Mouse (Mus musculus) gastrocnemius, postnatal 36 days (tissue): ENCODE measurements at regions not wholly inside any gene's neighbourhood (a gene's known extent, or its start where the extent isn't known, plus 50 kb on each side); places are given as distances from the start of the nearest gene placed in this dataset.

ENCODE experiments used
- DNase-seq, 2 experiments: peaks; one replicate each; pipeline ENCODE4 v3.0.0; 2022
- intact Hi-C: fragments of 180-260 bp; cut with DNase I; formaldehyde crosslinking; loops from one replicate; pipeline ENCODE4 v1.15.1; 2025

DNA sequence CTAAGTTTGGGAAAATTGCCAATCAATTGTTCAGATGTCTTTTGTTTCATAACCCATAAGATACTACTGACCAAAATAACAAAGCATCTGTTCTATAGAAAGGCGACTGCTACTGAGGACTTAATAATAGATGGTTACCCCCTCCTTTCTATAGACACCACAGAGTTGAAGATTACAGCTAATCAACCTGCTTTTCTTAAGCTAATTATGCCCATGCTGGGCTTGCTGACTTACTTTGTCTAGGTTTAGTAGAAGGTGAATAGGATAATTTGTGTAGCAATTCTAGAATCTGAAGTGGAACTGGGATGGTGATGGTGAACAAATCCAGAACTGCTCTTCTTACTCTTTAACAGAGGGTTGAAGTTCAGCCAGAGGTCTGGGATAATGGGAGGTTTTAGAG, 53.8 kb upstream of the Tbx18 start:
- no peak for DNase-seq
- intact Hi-C loops = no loop called here

DNA sequence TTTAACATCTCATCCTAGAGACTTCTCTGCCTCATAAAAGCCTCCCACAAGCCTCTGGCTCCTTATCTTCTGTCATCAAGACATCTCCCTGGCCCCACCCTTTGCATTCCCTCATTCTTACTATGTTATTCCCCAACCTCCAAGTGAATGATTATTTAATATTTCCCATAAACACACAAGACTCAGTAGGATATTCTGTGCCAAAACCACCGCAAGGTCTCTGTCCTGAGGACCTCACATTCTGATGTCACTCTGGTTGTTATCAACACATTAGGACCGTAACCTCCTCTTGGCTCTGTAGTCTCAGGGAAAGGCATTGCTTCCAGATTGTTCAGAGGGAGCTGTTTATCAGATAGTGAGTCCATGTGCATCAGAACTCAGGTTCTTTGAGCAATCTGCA, 80.7 kb upstream of the Tbx18 start:
- DNase-seq = no peak
- intact Hi-C loops = no loop called here

DNA sequence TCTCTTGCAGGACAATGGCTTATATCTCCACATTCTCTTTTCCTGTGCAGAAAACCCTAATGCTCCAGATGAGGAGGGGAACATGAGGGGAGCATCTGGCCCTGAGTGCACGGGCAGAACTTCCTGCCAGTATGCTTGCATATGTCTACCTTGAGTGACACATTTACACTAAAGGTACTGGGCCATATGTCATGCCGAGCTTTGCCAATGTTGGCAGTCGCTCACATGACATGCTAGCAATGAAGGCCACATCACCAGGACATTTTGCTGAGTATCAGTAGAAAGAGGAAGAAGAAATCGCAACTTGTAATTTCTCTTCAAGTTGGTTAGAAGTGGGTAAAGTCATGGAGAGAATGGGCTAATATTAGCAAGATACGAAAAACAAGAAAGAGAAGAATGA, 91.2 kb upstream of the Tbx18 start:
- DNase-seq = no peak
- intact Hi-C loops = no loop called here

DNA sequence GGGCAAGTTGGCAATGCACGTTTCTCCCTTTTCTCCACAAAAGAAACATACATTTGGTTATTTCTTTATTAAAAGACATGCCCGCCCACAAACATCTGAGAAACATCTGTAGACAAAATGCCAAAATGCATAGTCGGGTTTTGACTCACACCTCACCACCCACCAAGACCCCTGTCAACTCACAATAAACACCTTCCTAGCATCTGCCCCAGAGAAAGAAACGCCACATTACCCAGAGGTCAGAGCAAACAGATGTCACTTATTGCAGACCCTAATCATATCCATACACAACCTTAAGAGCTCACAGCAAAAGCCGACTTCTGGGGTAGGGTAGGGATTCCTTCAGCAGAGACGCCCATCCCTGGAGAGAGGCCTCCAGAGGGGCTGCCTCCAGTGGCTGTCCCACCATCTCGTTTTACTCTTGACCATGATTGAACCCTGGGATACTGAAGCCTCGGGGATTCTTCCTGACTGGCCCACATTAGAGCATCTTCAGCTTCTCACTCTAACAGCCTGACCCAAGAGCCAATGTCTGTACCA, 93.7 kb upstream of the Tbx18 start:
- no peak for DNase-seq
- intact Hi-C loops = no loop called here

DNA sequence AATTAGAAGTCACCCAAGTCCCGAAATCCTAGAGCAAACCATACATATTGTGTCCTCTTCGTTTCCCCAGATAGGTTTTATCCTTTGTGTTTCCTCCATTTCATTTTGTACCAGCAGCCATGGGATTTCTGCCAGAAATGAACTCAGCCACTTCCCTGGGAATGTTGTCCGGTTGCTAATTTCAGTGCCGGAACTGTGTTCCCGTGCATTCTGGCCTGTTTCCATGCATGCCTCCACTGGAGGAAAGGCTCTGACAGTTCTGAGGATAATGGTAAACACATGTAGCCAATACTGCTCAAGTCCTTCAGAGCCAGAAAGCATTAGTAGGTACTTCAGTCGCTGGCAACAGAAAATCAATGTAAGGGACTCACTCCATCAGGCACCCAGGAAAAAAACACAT, 112.8 kb upstream of the Tbx18 start:
- DNase-seq = peak; percentile 28 to 64
- intact Hi-C loops = no loop called here

DNA sequence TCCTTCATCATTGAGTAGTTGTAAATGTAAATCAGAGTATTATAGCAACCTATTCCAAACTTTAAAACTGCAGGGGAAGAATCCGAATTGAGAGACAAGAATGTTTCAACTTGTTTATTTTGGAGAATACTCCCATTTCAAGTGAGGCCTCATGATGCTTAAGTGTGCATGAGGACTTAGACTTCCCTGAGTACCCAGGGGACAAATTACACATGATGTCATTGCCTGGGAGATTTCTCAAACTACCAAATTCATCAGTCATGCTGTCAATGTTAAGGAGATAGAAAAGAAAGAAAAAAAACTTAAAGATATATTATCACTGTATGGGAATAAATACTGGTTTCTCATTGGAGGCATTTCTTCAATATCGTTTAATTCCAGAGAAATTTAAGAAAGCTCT, 113.4 kb upstream of the Tbx18 start:
- intact Hi-C loops = no loop called here
- no peak for DNase-seq

DNA sequence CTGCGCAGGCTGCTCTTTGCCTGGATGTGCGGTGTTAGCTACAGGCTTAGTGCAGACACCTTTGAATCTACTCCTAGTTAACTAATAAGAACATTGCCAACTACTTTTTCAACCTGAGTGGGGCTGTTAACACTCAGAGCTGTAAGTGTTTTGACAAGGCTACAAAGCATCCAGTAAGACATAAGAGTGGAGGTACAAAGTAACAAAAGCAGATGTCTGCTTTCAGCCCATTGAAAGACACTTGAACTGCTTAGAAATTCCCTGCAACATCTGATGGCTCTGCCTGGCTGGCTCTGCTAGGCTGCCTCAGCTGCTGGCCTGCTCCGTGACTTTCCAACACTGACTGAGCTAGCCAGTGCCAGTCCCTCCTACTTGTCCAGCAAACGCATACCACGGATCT, 117.8 kb upstream of the Tbx18 start:
- no peak for DNase-seq
- intact Hi-C loops = no loop called here

DNA sequence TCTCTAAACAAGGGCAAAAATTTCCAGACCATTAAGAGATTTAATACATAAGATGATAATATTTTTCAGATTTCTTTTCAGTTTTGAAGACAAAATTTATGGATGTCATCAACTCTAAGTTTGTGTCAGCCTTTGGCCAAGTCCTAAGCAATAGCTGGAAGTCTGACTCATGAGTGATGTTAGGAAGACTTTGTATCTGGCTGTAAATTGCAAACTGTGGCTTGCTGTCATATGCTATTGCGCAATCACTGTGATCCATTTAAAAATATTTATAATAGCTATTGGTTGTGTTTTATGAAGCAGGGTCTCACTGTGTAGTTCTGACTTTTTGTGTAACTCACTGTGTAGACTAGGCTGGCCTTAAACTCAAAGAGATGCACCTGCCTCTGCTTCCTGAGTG, 119.1 kb upstream of the Tbx18 start:
- DNase-seq = no peak
- intact Hi-C loops = no loop called here

DNA sequence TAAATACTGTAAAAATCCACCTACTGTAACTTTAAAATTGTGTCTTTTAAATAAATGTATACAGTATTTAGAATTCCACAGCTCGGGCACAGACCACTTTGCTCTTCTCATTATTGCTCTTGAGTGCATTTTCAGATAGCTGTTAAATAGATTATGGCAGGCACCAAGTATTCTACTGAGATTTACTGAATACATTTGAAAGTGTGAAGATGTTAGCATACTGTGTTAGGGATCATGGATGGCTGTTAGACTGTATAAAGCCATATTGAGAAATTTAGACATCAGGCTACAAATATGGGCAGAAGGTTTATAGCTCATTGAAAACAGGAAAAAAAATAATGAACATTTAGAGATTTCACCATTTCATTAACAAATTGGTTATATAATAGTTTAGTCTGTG, 130.5 kb upstream of the Tbx18 start:
- DNase-seq = no peak
- intact Hi-C loops = no loop called here

DNA sequence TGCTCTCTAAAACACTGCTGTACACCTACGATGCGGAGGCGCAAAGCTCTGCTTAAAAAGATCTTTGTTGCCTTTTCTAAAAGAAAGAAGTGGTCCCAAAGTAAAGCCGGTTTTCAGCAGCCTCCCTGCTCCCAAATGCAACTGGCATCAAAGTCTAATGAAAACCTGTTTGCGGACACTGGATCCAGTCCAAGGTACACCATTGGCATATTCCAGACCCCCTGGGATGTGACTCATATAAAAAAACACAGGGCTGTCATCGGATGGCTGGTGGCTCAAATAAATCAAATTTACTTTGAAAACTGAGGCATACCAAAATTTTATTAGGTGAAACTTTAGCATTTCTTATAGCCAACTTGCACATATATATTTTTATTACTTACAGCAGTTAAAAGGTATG, 134.2 kb upstream of the Tbx18 start:
- intact Hi-C loops = no loop called here

DNA sequence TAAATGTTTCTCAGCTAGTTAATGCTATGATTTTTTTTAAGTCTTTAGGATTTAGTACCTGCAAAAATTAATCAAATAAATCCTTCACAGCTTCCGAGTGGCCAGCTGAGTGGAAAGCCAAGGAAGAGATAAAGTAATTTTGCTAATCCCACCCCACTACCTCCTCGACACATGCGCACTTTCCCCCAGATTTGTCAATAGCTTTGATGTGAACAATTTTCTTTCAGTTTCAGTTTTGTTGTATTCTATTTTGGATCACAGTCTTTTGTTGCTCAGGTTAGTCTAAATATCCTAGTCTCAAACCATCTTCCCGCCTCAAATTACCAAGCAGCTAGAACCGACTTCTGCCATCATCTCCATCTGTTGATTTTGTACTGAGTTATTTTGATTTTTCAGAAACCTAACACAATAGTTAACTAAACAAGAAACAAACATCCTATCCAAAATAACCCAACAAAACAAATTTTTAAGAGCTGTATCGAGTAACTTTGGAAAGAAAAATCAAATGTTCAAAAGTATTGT, 141.4 kb upstream of the Tbx18 start:
- intact Hi-C loops = no loop called here
- no peak for DNase-seq

More for the DNA sequence above, 134.2 kb upstream of the Tbx18 start:
- DNase-seq = no peak

DNA sequence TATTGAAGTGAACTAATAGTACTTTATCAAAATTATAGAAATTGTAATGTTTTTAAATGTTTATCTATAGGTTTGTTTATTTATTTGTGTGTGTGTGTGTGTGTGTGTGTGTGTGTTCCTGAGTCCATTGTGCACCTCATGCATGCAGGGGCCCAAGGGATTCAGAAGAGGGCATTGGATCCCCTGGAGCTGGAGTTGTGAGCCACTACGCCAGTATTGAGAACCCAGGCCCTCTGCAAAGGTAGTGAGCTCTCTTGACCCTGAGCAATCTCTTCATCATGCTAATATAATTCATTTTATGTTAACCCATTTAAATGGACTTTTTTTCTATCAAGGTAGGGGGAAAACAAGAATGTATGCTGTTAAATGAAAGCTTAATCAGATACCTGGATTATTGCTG, 151.5 kb upstream of the Tbx18 start:
- intact Hi-C loops = no loop called here

DNA sequence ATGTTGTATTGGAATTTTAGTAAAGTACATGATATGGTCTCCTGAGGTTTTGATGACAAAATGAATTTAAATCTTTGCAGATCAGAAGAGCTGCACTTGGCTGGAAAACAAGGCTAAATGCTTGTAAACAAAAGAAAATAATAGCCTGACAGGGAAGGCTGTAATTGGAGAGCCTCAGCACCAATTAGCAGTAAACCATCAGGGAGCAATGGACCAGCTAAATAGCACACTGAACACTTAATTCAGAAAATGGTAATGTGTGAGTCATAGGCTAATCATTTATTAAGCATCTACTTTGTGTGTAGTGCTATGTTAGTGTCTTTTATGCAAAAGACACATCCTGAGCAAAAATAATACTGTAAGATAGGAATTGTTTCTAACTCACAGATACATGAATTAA, 152.0 kb upstream of the Tbx18 start:
- intact Hi-C loops = no loop called here
- DNase-seq = no peak

More for the DNA sequence above, 151.5 kb upstream of the Tbx18 start:
- no peak for DNase-seq

DNA sequence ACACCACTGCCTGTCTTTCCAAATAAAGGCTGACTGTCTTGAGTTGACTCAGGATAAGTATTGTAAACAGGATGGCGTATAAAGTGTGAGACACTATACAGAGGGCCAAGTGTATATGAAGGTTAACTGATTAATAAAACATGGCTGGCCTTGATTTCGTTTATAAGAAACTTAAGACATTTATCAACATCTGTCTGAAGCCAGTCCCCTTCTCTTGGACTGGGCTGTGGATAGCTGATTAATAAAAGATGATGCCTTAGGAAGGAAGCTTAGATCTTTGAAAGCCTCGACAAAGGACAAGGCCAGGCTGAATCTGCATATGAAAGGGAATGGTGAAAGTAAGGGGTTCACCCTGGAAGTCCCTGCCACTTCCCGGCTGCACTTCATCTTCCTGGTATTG, 163.0 kb upstream of the Tbx18 start:
- intact Hi-C loops = no loop called here

DNA sequence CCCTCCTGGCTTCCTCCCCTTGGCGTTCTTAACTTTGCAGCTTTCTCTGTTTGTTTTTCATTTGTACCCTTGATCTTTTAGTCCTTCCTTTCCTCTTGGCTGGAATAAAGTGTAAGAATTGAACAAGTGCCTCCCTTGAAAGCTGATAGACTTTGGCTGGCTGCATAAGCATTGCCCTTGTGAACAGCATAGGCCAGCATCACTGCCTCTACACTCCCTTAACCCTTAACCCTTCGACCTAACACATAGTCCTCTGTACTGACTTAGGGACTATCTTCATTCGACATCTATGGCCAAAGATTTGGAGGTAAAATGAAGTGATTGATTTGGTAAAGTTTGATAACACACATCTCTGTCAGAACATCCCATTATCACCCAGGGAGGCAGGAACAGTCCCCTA, 163.5 kb upstream of the Tbx18 start:
- no peak for DNase-seq
- intact Hi-C loops = no loop called here

More for the DNA sequence above, 163.0 kb upstream of the Tbx18 start:
- DNase-seq = no peak

DNA sequence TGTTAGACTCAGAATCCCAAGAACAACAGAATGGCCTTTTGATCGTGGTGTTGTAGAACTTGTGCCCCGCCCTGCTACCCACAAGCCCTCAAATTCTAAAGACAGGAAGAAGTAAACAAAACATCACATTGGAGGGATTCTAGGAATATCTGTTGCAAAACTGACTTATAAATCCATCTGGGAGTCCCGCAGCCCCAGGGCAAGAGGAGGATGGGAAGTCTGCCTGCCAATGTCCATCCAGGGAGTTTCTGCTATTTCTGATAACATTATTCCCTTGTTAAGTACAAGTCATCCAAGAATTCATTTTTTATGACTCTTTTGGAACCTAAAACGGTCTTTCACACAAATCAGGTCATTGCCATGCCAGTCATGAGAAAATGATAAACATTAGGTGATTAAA, 164.5 kb upstream of the Tbx18 start:
- no peak for DNase-seq
- intact Hi-C loops = no loop called here

DNA sequence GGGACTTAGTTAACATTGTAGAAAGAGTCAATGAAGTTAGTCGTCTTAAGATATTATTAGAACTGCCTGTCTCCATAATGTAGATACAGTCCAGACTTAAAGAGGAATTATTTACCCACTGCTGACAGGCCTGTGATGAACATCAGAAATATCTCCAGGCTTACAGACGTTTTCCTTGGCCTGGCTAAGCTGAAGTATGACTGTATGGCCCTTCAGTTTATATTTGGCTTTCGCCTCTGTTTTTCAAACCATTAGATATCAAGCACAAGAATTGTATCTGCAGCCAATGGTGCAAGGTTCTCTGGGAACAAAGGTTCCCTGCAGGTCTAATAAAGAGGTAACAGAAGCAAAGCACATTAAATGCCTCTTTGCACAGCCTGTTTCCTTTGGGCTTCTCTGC, 166.3 kb upstream of the Tbx18 start:
- DNase-seq = no peak
- intact Hi-C loops = no loop called here

DNA sequence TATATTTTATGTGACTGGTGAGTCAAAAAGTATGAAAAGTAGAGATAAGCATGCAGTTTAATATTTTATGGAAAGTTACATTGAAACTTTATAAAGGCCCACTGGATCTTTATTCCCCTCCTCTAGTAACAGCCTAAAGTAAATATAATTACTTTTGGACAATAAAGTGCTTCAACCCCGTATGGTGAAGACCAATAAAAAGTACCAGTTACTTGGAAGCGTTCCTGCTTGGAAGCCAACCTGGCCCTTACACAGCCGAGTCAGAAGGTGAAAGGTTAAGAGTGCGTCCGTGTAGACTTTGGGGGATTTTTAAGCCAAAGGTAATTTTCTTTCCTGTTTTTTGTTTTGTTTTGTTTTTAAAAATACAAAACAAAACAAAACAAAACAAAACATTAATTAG, 168.3 kb upstream of the Tbx18 start:
- intact Hi-C loops = no loop called here
- no peak for DNase-seq

DNA sequence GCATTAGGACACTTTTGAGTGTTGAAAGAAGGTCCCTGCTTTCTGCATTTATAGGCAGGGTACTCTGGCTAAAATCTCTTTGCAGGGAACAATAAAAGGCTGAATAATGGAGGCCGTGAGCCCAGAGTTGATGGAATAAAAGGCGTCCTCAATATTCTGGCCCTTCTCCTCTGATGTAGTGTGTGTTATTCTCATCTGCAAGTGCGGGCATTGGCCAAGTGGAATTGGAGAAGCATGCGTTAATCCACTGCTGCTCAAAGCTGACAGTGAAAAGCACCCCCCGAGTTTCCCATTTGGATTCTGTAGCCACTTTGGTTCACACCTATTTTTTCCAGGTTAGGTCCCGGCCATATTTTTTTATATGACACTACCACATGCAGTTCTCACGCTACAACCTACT, 168.7 kb upstream of the Tbx18 start:
- intact Hi-C loops = no loop called here
- no peak for DNase-seq

DNA sequence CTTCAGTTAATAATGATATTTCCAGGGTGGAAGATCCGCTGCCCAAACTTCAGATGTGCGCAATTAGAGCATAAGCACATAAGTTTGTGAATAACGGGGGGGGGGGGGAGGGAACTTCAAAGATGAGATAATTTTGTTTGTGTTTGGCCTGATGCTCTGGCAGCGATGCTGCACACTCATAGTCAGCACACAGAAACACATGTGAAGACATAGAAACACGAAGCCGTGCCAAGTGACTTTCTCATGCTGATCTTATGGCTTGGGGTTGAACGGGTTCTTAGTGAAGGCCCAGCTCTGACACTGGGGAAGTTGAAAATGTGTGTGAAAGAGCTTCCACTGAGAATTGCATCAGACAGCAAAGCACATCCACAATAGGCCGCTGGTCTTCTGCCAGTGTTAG, 190.2 kb upstream of the Tbx18 start:
- intact Hi-C loops = no loop called here
- DNase-seq = no peak

DNA sequence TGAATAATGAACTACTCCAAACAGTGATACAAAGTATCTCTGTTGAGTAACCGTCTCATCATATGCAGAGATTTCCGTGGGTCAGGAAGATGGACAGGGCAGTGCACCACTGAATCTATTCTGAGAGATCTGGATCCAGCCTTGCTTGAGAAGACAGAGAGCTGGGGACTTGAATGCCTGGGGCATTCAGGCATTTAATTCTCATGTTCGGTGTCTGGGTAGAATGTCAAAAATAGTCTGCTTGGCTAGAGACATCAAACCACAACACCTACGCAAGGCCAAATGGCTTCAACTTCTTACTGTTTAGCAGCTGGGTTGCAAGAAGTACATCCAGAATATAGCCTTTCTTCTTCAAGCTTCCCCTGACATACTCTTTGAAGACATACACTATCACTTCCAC, 194.1 kb upstream of the Tbx18 start:
- intact Hi-C loops = no loop called here
- DNase-seq = no peak

DNA sequence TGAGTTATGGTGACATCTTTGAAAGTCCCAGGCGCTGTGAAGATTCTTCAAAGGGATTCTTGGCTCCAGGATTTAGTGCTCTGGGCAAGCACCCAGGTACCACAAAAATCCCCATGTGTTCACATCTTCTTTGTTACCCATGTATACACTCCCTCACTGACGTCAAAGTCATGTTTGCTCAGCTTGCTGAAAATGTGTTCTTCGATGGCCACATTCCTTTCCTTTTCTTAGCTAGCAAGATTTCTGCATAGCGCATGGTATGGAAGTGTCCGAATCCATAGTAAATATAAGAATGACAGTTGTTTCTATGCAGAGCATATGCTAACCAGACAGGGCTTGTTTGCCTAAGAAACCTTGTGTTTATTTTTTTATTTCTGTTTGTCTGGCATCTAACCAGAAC, 202.2 kb upstream of the Tbx18 start:
- DNase-seq = no peak
- intact Hi-C loops = no loop called here

DNA sequence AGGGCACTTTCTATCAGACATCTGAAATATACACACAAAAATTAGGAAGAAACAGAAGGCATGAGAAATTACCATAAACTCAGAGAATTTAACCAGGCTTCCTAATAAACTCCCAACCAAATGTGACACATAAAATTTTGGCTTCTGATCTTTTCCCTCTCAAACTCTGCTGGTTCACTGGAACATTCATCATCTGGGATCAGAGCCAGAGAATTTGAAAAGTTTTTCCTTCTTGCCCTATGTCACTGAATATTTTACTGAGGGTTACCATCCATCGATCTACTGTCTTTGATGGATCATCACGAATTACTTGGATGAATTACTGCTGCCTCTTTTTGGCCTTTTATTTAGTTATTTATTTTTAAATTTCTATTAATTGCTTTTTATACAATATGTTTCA, 221.4 kb upstream of the Tbx18 start:
- intact Hi-C loops = no loop called here
- DNase-seq = no peak
